In the genomic region with DNA sequence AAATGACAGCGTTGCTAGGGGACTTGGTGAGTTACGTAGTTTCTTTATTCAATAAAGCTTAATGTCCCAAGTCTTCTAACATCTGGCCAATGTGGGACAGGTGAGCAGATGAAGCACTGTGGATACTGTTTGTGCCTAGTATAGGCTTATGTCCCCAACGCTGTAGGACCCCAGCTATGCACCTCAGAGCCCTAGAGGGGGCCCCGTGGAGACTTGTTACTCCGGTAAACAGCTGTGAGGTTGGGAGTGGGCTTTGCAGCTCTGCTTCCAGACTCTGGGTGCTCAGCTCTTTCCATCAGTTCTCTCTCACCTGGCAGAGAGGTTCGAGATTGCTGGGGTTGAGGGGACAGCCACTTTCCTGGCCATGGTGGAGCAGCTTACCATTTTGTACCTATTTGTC, we compare ENCODE assay signal across 8 mouse cellular contexts. TPM values are rescaled to one million over a fixed set of nuclear protein-coding genes. Genes with fewer than 3 reads are reported as not detected.
DNase-seq lines count a peak whose midpoint lies in the region; ATAC-seq and TF ChIP-seq lines count a peak whose summit lies in the region.

No protein-coding gene starts in this region.

- ATAC-seq in lung, embryonic 15.5 days (ENCODE audit: borderline replicate concordance, extremely low read depth, low FRiP score, low TSS enrichment) = no peak
- no peak for ATAC-seq in forebrain, embryonic 14.5 days
- no peak for ATAC-seq in liver, embryonic 12.5 days
- ATAC-seq in stomach, postnatal 0 days (ENCODE audit: low FRiP score, low TSS enrichment) = no peak

- H3K4me2 ChIP-seq in lung, embryonic 15.5 days = peak overlapping the region; percentile 73
- peak overlapping the region; percentile 88 for H3K4me2 ChIP-seq in forebrain, embryonic 14.5 days (ENCODE audit: low read length)
- peak overlapping the region; percentile 81 for H3K4me2 ChIP-seq in liver, embryonic 12.5 days
- H3K4me2 ChIP-seq in stomach, postnatal 0 days (replicated peaks; ENCODE audit: low read depth) = peak overlapping the region; percentile 86

- no peak for DNase-seq in lung, postnatal 10 days
- no peak for DNase-seq in forebrain, embryonic 14.5 days (ENCODE audit: low spot score)
- DNase-seq in stomach, postnatal 0 days (ENCODE audit: low spot score) = no peak
- DNase-seq in cerebellum, adult 8-10 months = no peak
- DNase-seq in cerebellum, adult 11-12 months = no peak
- no peak for DNase-seq in kidney, adult 8-10 months

- TF ChIP-seq CTCF in stomach, postnatal 0 days (IDR thresholded peaks at IDR 0.05; ENCODE audit: low read depth) = no peak

- 59% methylated on average over 6 of the region's 6 CpGs for WGBS in lung, embryonic 15.5 days
- 61% methylated on average over 6 of the region's 6 CpGs for WGBS in forebrain, embryonic 14.5 days
- 58% methylated on average over 6 of the region's 6 CpGs for WGBS in liver, embryonic 12.5 days (ENCODE audit: insufficient replicate concordance)
- WGBS in stomach, postnatal 0 days = 52% methylated on average over 6 of the region's 6 CpGs

- H3K27ac ChIP-seq in lung, embryonic 15.5 days = no peak overlapping the region
- no peak overlapping the region for H3K27ac ChIP-seq in forebrain, embryonic 14.5 days (ENCODE audit: low read depth, low read length)
- peak overlapping the region; percentile 97 for H3K27ac ChIP-seq in liver, embryonic 12.5 days
- H3K27ac ChIP-seq in stomach, postnatal 0 days (replicated peaks) = no peak overlapping the region

- H3K4me1 ChIP-seq in lung, embryonic 15.5 days = peaks cover 18% of the 10 kb centered on the region
- peaks cover 9% of the 10 kb centered on the region for H3K4me1 ChIP-seq in forebrain, embryonic 14.5 days (ENCODE audit: control insufficient read depth, insufficient read depth, low read length)
- peaks cover 76% of the 10 kb centered on the region for H3K4me1 ChIP-seq in liver, embryonic 12.5 days
- H3K4me1 ChIP-seq in stomach, postnatal 0 days (replicated peaks; ENCODE audit: control insufficient read depth, insufficient read depth) = 0 out of 2 replicates have a peak, but pooled peaks cover 3% of the 10 kb centered on the region

- H3K9ac ChIP-seq in lung, embryonic 15.5 days = peak overlapping the region; percentile 19; the same call in 1 of the 2 replicates
- peak overlapping the region; percentile 95; the same call in 1 of the 2 replicates for H3K9ac ChIP-seq in forebrain, embryonic 14.5 days (ENCODE audit: low read length)
- peak overlapping the region; percentile 95 for H3K9ac ChIP-seq in liver, embryonic 12.5 days
- H3K9ac ChIP-seq in stomach, postnatal 0 days (ENCODE audit: low read length) = peak overlapping the region; percentile 48; the same call in 1 of the 2 replicates

- H3K36me3 ChIP-seq in lung, embryonic 15.5 days = peaks cover 23% of the 10 kb centered on the region
- H3K36me3 ChIP-seq in forebrain, embryonic 14.5 days (ENCODE audit: control insufficient read depth, insufficient read depth, low read length) = peaks cover 30% of the 10 kb centered on the region
- peaks cover 46% of the 10 kb centered on the region for H3K36me3 ChIP-seq in liver, embryonic 12.5 days
- peaks cover 11% of the 10 kb centered on the region; the same call in 1 of the 2 replicates for H3K36me3 ChIP-seq in stomach, postnatal 0 days (ENCODE audit: control insufficient read depth, insufficient read depth, low read length)

- peak overlapping the region; percentile 92 for H3K4me3 ChIP-seq in lung, embryonic 15.5 days
- H3K4me3 ChIP-seq in forebrain, embryonic 14.5 days (ENCODE audit: low read depth, low read length) = peak overlapping the region; percentile 86
- peak overlapping the region; percentile 93 for H3K4me3 ChIP-seq in liver, embryonic 12.5 days
- peak overlapping the region; percentile 68 for H3K4me3 ChIP-seq in stomach, postnatal 0 days (ENCODE audit: low read depth, low read length)

- H3K9me3 ChIP-seq in lung, embryonic 15.5 days = no peaks in the 10 kb centered on the region
- no peaks in the 10 kb centered on the region for H3K9me3 ChIP-seq in forebrain, embryonic 14.5 days (replicated peaks; ENCODE audit: control insufficient read depth, low read length)
- no peaks in the 10 kb centered on the region for H3K9me3 ChIP-seq in liver, embryonic 12.5 days (replicated peaks)
- no peaks in the 10 kb centered on the region for H3K9me3 ChIP-seq in stomach, postnatal 0 days (ENCODE audit: control insufficient read depth, low read length)

- TF ChIP-seq EP300 in stomach, postnatal 0 days (optimal IDR thresholded peaks at IDR 0.05) = no peak

- no peaks in the 10 kb centered on the region for H3K27me3 ChIP-seq in lung, embryonic 15.5 days
- no peaks in the 10 kb centered on the region for H3K27me3 ChIP-seq in forebrain, embryonic 14.5 days (replicated peaks; ENCODE audit: control insufficient read depth, insufficient read depth, low read length)
- no peaks in the 10 kb centered on the region for H3K27me3 ChIP-seq in liver, embryonic 12.5 days (replicated peaks)
- no peaks in the 10 kb centered on the region for H3K27me3 ChIP-seq in stomach, postnatal 0 days (ENCODE audit: control insufficient read depth, insufficient read depth, low read length)

RNA-seq across cellular contexts. Expression of a gene that starts 1.2 kb away (rescaled TPM):
- 89.9 and 90.0 TPM in 2 replicates for polyA plus RNA-seq in lung, embryonic 15.5 days (2015; fragmentation: Nextera tagmentation; extraction: Ambion mirVana)
- polyA plus RNA-seq in forebrain, embryonic 14.5 days (2014; fragmentation: Nextera tagmentation; extraction: Ambion mirVana) = 83.2 and 94.0 TPM in 2 replicates
- 146 and 150 TPM in 2 replicates for polyA plus RNA-seq in liver, embryonic 12.5 days (2016; fragmentation: Nextera tagmentation; extraction: Ambion mirVana)
- polyA plus RNA-seq in stomach, postnatal 0 days (2015; fragmentation: Nextera tagmentation; extraction: Ambion mirVana) = 62.6 and 63.7 TPM in 2 replicates

RNA-seq across cellular contexts. Expression of a gene that starts 12.4 kb away (rescaled TPM):
- 0.17 TPM in 1 of 2 replicates, not detected in the other for polyA plus RNA-seq in lung, embryonic 15.5 days (2015; fragmentation: Nextera tagmentation; extraction: Ambion mirVana)
- polyA plus RNA-seq in forebrain, embryonic 14.5 days (2014; fragmentation: Nextera tagmentation; extraction: Ambion mirVana) = 2.4 and 2.5 TPM in 2 replicates
- not detected in 2 replicates for polyA plus RNA-seq in liver, embryonic 12.5 days (2016; fragmentation: Nextera tagmentation; extraction: Ambion mirVana)
- polyA plus RNA-seq in stomach, postnatal 0 days (2015; fragmentation: Nextera tagmentation; extraction: Ambion mirVana) = 0.13 and 0.15 TPM in 2 replicates

RNA-seq across cellular contexts. Expression of a gene that starts 29.5 kb away (rescaled TPM):
- polyA plus RNA-seq in lung, embryonic 15.5 days (2015; fragmentation: Nextera tagmentation; extraction: Ambion mirVana) = 1.2 and 1.7 TPM in 2 replicates
- 0.15 and 0.56 TPM in 2 replicates for polyA plus RNA-seq in forebrain, embryonic 14.5 days (2014; fragmentation: Nextera tagmentation; extraction: Ambion mirVana)
- 4.7 and 7.1 TPM in 2 replicates for polyA plus RNA-seq in liver, embryonic 12.5 days (2016; fragmentation: Nextera tagmentation; extraction: Ambion mirVana)
- 6.1 TPM in 2 replicates for polyA plus RNA-seq in stomach, postnatal 0 days (2015; fragmentation: Nextera tagmentation; extraction: Ambion mirVana)

RNA-seq across cellular contexts. Expression of a gene that starts 36.8 kb away (rescaled TPM):
- 13.9 and 15.4 TPM in 2 replicates for polyA plus RNA-seq in lung, embryonic 15.5 days (2015; fragmentation: Nextera tagmentation; extraction: Ambion mirVana)
- polyA plus RNA-seq in forebrain, embryonic 14.5 days (2014; fragmentation: Nextera tagmentation; extraction: Ambion mirVana) = 1.1 and 1.3 TPM in 2 replicates
- polyA plus RNA-seq in liver, embryonic 12.5 days (2016; fragmentation: Nextera tagmentation; extraction: Ambion mirVana) = 6.5 and 6.6 TPM in 2 replicates
- polyA plus RNA-seq in stomach, postnatal 0 days (2015; fragmentation: Nextera tagmentation; extraction: Ambion mirVana) = 35.2 and 36.7 TPM in 2 replicates

RNA-seq across cellular contexts. Expression of a gene that starts 54.4 kb away (rescaled TPM):
- 33.7 and 36.6 TPM in 2 replicates for polyA plus RNA-seq in lung, embryonic 15.5 days (2015; fragmentation: Nextera tagmentation; extraction: Ambion mirVana)
- 22.7 and 25.5 TPM in 2 replicates for polyA plus RNA-seq in forebrain, embryonic 14.5 days (2014; fragmentation: Nextera tagmentation; extraction: Ambion mirVana)
- 39.2 and 39.4 TPM in 2 replicates for polyA plus RNA-seq in liver, embryonic 12.5 days (2016; fragmentation: Nextera tagmentation; extraction: Ambion mirVana)
- 18.8 and 20.0 TPM in 2 replicates for polyA plus RNA-seq in stomach, postnatal 0 days (2015; fragmentation: Nextera tagmentation; extraction: Ambion mirVana)

Comparison
In these comparisons a context has a peak if more than half of its experiments do, and no peak if none do; other contexts are left out.
1. H3K9ac ChIP-seq: peak in every context shown above with its lines; median percentile 95 in forebrain, embryonic 14.5 days; 95 in liver, embryonic 12.5 days; 48 in stomach, postnatal 0 days; 19 in lung, embryonic 15.5 days.